Mouse (Mus musculus) G1E (cell line): ENCODE measurements around the gene Eya4.

Experiments used
- CTCF ChIP-seq: IDR thresholded peaks from 2 replicates; pipeline ENCODE4 v1.5.1; 2012; ENCODE audit warnings: low read depth, low read length, inconsistent platforms, mixed read lengths
- TAL1 ChIP-seq: conservative IDR thresholded peaks from 2 replicates; pipeline ENCODE4 v1.6.1; 2012; ENCODE audit warnings: low read depth, low read length, inconsistent platforms, mixed read lengths

DNA sequence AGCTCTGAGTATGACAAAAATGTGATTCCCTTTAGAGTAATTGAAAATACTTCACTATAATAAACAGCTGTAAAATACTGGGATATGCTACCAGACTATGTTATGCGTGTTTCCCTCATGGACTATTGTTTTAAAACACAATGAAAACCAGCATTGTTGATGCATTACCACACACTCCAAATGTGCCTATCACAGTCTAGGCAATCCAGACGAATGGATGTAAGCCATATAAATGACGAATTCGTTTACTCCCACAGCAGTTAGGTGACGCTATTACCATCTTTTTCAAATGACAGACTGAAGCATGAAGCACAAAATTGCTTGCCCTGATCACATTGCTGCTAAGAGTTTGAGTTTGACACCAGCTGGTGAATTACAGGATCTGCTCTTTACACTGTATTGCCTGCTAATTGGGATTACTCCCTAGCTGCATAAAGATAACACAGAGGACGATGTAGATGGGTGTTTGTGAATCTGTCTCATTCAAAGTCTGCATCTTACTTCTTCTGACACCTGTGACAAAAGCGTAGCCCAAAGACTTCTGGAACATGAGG is 185.4 kb downstream of the Eya4 start:
- no peak for TF ChIP-seq TAL1
- no peak for TF ChIP-seq CTCF
